Mouse (Mus musculus) megakaryocyte-erythroid progenitor cell, adult 5 weeks (primary cell): ENCODE results near the gene Lrp10. TPM values are rescaled to one million over a fixed set of nuclear protein-coding genes. Genes with fewer than 3 reads are reported as not detected.

Experiments
- polyA plus RNA-seq: library from polyadenylated mRNA; stranded (reverse); fragments of >175 nt; gene quantifications from 2 replicates; pipeline ENCODE4 v1.2.3, GENCODE M21; 2012

Gene Lrp10
- polyA plus RNA-seq, result 296 and 301 TPM in 2 replicates

DNA sequence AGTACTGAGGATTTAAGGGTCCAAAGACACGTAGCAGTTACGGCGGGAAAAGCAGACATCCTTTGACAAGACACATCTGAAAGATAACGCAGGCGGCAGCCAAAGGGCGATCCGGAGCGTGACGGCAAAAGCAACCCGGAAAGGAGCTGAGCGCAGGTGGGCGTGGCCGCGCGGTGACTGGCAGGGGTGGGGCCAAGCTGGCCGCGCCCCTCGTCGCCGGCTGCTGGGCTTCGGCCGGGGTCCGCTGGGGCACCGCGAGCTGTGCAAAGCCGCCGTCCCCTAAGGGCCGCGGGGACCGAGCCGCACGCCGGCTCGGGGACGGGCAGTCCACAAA, at the start of gene Lrp10:
Gene Lrp10, plus strand, starts transcription at position 179 of the 334 bp plus-strand sequence.

GRCm38 (mm10) chr14:54417623-54418081, 46.3 kb upstream of the Lrp10 start, which contains the start of gene Slc7a7:
TSS of gene Slc7a7 (minus strand) at chr14:54417780.

GRCm38 (mm10) chr14:54426689-54427398, 37.1 kb upstream of the Lrp10 start, which contains the start of gene Mrpl52:
TSS of gene Mrpl52 (plus strand) at chr14:54426909.

DNA sequence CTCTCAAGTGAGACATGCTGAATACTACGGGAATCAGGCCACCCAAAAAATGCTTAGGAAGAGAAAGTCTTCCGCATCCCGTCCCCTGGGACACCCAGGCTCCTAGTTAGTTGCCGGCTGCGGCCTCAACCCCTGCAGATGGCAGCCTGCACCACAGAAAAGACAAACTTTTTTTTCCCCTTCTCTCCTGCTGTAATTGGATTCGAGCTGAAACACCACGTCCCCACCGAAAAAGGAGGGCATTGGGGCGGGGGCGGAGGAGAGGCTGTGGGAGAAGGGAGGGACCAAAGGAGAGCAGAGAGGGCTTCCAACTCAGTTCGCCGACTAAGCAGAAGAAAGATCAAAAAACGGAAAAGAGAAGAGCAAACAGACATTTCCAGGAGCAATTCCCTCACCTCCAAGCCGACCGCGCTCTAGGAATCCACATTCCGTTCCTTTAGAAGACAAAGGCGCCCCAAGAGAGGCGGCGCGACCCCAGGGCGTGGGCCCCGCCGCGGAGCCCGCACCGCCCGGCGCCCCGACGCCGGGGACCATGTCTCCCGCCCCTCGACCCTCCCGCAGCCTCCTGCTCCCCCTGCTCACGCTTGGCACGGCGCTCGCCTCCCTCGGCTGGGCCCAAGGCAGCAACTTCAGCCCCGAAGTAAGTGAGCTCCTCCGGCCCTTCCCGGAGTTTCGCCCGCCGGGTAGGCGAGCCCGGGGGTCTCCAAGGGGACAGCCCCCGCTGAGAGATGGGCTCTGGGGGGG, 32.4 kb upstream of the Lrp10 start, which contains the start of gene Mmp14:
Gene Mmp14, plus strand, starts transcription at position 279 of the 744 bp plus-strand sequence.

DNA sequence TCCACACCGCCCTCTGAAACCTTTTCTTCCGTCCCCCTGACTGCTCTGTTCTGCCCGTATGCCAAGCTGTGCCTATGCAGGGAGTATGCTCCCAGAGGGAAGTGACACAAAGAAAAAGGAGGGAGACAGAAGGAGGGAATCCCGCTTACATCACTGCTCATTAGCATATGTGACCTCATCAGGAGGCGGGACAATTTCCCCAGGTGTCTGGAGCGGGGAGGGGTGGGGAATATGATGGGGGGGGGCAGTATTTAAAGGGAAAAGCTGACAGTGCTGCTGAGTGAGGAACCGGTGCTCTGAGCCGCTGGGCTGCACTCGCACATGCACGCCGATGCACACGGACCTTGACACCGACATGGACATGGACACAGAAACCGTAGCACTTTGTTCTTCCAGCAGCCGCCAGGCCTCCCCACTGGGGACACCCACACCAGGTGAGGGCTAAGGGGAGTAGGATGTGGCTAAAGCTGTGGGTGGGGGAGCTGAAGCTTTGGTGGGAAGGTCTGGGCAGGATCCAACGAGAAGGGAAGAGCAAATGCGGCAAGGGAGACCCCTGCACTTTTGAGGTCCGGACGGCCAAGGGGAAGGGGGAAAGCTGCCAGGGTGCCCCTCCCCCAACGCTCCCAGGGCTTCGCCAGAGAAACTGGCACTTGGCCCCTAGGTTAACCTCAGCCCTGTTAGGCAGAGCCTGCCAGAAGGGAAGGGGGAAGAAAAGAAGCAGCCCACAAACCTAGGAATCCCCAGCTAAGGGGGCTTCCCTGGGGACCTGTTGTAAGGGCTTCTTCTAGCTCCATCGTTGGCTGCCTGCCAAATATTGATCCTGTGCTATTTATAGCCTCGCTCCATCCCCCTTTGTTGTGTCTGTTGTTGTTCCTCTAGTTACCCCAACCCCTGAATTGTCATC, 12.3 kb downstream of the Lrp10 start, which contains the start of gene Rem2:
Gene Rem2, plus strand, starts transcription at position 160 of the 904 bp plus-strand sequence.

Other genes starting within 250 kb of the Lrp10 start
- gene Dad1, start 210.0 kb upstream of the Lrp10 start, polyA plus RNA-seq, result 28.4 and 31.7 TPM in 2 replicates
- gene Abhd4, start 209.9 kb upstream of the Lrp10 start, polyA plus RNA-seq, result 13.6 and 14.0 TPM in 2 replicates
- 0.06 TPM in 1 of 2 replicates, not detected in the other for gene Olfr49, start 179.2 kb upstream of the Lrp10 start, polyA plus RNA-seq
- 109 and 115 TPM in 2 replicates for gene Oxa1l, start 103.3 kb upstream of the Lrp10 start, polyA plus RNA-seq
- gene Slc7a7, start 46.4 kb upstream of the Lrp10 start, polyA plus RNA-seq, result 2.2 and 3.1 TPM in 2 replicates
- gene Mrpl52, start 37.2 kb upstream of the Lrp10 start, polyA plus RNA-seq, result 960 and 1,112 TPM in 2 replicates
- gene Mmp14, start 32.5 kb upstream of the Lrp10 start, polyA plus RNA-seq, result 20.3 and 22.5 TPM in 2 replicates
- gene Rem2, start 12.0 kb downstream of the Lrp10 start, polyA plus RNA-seq, result 3.4 and 4.2 TPM in 2 replicates
- gene Prmt5, start 53.4 kb downstream of the Lrp10 start, polyA plus RNA-seq, result 273 and 283 TPM in 2 replicates
- 99.9 and 102 TPM in 2 replicates for gene Haus4, start 90.5 kb downstream of the Lrp10 start, polyA plus RNA-seq
- gene Ajuba, start 113.4 kb downstream of the Lrp10 start, polyA plus RNA-seq, result 1.2 and 1.8 TPM in 2 replicates
- 16.5 and 26.8 TPM in 2 replicates for gene 4931414P19Rik, start 141.9 kb downstream of the Lrp10 start, polyA plus RNA-seq
- gene Psmb5, start 153.9 kb downstream of the Lrp10 start, polyA plus RNA-seq, result 171 and 175 TPM in 2 replicates
- 0.03 TPM in 1 of 2 replicates, not detected in the other for gene Psmb11, start 157.3 kb downstream of the Lrp10 start, polyA plus RNA-seq
- gene Gm17606, start 176.8 kb downstream of the Lrp10 start, polyA plus RNA-seq, result not detected in 2 replicates
- gene Cdh24, start 177.2 kb downstream of the Lrp10 start, polyA plus RNA-seq, result 8.6 and 11.3 TPM in 2 replicates
- 97.6 and 115 TPM in 2 replicates for gene 1700123O20Rik, start 222.1 kb downstream of the Lrp10 start, polyA plus RNA-seq
- gene Acin1, start 222.8 kb downstream of the Lrp10 start, polyA plus RNA-seq, result 689 and 1,048 TPM in 2 replicates
- gene Gm29776, start 234.7 kb downstream of the Lrp10 start, polyA plus RNA-seq, result 0.06 TPM in 1 of 2 replicates, not detected in the other
- gene Cebpe, start 248.0 kb downstream of the Lrp10 start, polyA plus RNA-seq, result 125 and 136 TPM in 2 replicates